Mouse (Mus musculus): ENCODE data around the gene Gm49394.
A peak's percentile ranks its signal among the peaks of the same experiment; 100 is the strongest.

Gm49394 gene

DNA sequence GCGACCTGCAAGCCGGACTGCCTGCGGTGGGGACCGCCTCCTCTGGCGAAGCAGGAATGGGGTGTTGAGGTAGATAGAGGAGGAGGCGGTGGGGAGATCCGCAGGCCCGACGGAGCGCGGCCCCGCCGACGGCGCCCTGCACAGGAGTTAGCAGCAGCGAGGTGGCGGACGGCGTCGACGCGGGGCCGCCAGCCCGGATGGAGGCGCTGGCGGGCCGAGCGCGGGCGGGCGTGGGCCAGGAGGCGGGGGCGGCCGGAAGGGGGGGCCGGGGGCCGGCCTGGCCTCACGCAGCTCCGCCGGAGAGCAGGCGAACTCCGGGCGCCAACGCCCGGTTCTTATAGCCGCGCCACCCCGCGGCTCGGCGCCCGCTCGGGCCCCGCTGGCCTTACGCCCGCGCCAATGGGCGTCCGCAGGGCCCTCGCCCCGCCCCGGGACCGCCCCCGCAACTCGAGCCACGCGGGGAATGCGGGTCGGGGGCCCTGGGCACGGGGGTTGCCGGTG lies 10.5 kb downstream of the Gm49394 start:
- DNase-seq (ENCODE audit: low read depth, low spot score), result peak; percentile 34

DNA sequence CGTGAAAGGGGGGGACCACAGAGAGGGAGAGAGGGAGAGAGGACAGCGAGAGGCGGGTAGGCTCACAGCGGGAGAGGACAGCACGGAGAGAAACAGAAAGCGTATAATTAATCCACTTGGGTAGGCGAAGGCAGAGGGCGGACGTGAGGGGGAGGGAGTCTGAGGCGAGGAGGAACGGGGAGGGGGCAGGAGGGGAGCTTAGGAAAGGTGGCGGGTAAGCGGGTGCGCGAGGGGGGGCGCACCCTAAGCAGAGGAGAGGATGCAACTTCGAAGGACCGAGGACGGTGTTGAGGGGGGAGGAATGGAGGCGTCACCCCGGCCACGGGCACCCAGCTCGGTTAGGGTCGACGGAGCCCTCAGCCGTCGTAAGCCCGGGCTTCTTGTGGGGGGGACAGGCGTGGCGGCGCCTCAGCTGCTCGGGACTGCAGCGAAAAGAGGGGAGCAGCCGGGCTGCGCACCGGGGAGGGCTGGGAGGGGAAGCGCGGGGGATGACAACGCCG lies 11.0 kb downstream of the Gm49394 start:
- DNase-seq (ENCODE audit: low read depth, low spot score), result peak; percentile 26

DNA sequence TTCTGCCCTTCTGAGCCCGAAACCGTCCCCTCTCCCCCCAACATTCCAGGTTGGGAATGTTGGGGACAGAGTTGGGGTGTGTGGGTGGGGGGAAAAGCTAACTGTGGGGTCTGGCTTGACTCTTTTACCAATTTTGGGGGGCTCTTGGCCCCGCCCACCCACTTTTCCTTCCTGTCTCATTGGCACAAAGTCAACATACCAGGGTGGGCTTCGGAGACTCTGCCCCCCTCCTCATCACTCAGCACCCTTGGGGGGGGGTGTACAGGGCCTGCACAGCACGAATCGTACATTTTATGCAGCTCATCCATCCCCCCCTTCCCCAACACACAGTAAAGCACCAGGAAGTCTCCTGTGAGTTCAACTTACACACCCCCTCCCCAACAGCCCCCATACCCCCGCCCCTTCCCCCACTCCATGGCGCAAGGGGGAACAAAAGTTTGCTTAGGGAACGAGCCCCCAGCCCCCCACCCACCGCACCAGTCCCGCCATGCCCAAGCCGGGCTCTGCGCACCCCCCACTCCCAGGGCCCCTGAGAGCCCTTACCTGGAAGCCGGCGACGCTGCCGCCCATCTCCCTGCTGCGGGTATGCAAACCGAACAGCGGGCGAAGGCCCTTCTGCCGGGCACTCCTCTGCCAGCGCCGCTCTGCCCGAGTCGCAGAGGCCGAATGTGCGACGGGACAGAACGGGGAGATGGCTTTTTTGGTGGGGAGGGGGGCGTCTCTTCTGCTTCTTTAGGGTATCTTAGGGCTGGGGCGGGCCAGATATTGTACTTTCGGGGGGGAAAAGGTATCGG lies 11.7 kb downstream of the Gm49394 start:
- DNase-seq (ENCODE audit: low read depth, low spot score), result peak; percentile 16

DNA sequence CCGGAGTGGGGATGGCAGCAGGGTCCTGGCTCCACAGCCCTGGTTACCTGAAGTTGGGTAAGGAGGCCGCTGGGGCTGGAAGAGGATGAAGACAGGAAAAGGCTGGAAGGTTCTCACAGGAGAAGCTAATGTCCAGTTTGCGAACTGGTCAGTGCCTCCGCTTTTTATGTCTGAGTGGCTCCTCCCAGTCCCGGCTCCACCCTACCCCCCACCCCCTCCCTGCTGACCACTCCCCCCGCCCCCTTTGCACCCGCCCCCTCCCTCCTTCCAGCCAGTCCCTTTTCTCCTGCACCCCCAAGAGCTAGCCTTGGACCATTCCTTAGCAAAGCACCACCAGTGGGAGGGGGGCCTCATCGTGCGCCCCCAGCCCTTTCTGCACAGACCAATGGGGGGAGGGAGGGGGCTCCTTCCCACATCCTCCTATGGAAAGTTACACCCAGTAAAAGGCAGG lies 12.4 kb downstream of the Gm49394 start:
- DNase-seq (ENCODE audit: low read depth, low spot score), result no peak

DNA sequence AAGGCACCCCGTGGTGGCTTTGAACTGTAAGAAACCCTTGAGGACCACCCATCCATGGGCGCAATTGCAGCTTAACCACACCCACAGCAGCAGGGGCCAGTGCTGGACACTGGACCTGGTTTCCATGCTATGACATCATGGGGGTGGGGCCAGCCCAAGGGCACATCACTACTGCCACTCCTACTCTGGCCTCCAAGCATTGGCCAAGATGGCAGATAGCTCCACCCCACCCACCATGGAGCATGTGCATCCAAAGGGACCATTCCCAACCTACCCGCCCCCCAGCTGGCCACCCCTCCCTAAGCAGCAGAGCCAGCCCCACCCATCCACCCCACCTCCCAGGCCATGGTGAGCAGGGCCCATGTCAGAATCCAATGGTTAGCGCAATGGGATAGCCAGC lies 13.7 kb downstream of the Gm49394 start:
- peak; percentile 47 for DNase-seq (ENCODE audit: low read depth, low spot score)

DNA sequence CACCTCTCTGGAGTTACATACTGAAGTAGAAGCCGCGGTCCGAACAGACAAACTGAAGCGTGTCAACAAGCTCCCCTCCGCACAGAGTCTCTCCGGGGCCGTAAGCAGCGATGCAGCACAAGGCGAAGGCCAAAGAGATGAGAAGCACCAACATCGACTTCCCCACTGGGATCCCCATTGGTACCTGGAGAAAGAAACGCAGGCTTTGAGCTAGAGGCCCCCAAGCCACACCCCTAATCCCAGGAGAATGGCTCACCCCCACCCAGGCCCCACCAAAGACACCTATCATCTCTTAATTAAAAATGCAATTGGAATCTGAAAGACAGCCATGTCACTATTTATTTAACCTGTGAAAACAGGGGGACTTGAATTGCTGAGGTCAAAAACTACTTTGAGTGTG lies 14.1 kb downstream of the Gm49394 start:
- DNase-seq (ENCODE audit: low read depth, low spot score), result peak; percentile 35

DNA sequence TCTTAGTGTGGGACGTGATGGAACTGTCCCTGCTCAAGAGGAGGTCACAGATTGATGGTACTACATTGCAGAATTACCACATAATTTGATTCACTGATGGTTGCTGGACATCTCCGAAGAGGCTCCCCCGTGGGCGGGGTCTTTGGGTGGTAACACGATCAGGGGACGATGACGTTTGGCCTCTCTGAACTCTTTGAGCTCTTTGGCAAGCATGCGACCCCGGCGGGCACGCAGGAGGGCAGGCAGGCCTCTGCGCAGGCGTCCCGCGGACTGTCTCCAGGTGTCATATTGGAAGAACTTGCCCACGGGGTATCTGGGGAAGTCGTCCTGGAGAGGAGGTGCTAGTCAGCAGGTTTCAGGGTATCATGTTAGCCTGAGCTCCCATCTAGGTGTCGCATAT lies 16.0 kb downstream of the Gm49394 start:
- peak; percentile 9 for DNase-seq (ENCODE audit: low read depth, low spot score)

DNA sequence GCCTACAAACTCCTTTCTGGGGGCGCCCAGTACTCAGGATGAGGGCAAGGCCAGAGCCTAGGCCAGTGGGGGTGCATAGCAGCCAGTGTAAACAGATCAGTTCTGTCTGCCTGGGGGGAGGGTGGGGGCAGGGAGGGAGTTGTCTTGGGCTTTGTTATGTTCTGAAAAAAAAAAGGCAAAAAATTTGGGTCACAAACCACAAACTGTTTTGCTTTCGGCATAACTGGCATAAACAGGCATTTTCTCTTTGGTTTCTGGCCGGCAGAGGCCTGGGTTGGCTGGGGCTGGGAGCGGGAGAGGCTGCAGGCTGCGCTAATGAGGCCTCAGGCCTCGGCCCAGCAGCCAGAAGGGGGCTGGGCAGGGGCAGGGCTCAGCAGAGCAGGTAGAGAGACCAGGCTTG lies 23.1 kb downstream of the Gm49394 start:
- no peak for DNase-seq (ENCODE audit: low read depth, low spot score)

DNA sequence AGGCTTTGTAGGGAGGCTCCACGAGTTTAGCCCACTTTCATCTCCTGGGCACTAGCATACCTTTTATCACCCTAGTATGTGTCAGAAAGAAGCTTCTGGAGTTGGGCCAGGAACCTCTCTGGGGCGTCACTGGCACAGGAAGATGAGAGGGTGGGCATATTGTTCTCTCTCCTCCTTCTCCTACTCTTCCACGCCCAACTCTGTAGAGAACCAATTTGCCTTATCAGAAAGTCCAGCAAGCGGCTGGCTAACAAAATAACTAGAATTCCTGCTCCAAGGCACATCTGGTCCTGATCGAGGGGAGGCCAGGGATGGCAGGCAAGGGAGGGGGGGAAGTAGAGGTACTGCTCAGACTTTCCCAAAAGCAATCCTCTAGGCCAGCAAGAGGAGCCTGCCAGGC lies 24.7 kb downstream of the Gm49394 start:
- no peak for DNase-seq (ENCODE audit: low read depth, low spot score)

DNA sequence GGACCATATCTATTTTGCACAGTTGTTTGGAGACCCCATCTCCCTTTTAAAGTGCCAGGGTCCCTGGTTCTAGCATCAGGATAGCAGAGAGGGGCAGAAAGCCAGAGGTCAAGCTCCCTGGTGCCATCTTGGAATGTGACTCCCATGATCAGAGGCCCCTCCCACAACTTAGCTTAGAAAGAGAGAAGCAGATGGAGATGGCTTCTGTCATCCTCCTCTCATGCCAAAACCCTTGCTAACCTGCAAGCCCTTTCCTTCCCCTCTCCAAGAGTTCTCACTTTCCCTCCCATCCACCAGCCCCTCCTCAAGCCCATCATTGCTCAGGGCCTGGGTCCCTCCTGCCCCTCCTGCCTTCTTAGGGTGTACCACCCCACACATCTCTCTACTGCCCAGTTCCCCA lies 33.6 kb downstream of the Gm49394 start:
- no peak for DNase-seq (ENCODE audit: low read depth, low spot score)

DNA sequence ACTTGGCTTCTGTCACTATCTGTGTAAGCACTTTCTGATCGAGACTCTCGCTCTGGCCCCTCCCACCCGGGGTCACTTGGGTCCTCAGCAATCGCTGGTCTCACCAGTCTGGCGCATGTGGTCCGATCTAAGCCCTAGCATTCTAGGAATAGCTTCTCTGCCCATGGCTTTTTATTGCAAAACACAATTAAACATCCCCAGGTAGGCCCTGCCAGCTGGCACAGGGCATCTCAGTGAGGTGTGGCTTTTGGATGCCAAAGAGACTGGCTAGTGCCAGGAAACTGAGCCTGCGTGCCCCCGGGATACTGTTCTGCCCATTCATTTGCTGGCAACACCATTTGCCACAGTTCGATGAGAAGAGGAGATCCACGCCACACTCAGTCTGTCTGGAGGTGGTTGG lies 39.1 kb downstream of the Gm49394 start:
- DNase-seq (ENCODE audit: low read depth, low spot score), result no peak

DNA sequence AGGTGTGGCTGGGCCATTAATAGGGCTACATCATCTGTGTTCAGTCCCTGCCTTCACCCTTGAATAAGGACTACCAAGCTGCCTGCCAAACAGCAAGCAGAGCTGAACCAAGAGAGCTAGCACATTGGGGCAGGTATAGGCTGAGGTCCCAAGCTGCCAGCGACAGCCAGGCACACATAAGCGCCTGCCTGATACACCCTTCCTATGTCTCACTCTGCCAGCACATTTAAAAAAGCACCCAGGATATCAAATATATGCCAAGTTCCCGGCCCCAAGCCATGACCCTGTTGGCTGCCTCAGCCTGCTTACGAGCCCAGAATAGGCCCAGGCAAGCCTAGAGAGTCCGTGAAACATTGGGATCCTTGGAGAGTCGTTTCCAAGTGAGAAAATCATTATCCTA lies 39.9 kb downstream of the Gm49394 start:
- no peak for DNase-seq (ENCODE audit: low read depth, low spot score)

DNA sequence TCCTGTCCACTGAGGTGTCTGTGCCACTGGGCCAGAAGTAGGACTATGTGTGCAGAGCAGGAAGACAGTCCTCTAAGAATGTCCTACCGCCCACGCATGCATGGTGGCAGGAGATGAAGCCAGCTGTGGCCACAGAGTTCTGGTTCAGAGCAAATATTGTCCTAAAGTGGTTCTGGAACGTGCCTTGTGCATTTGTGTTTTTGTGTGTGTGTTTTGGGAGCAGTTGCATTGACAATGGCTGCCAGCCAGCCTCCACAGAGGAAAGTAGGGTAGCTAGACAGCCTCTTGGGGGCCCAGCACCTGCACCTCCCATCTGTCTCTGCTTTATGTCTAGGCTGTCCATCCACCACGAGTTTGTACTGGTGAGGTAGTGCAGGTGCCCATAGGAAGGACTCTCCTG lies 47.6 kb downstream of the Gm49394 start:
- no peak for DNase-seq (ENCODE audit: low read depth, low spot score)

DNA sequence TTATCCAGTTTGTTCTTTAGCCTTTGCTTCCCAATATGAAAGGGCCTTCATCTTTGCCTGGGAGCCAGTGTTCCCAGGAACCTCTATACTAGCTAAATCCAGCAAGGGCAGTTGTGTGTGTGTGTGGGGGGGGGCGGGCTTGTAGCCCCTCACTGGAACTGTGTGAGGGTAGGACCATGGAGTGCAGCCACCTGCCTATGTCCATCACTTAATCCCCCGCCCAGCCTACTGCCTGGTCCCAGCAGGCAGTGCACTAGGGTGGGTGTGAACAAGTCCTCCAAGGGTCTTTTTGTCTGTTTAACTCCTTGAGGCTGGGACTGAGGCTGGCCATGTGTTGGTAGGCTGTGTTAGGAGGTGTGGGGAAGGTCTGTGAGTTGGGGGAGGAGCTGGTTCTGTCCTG lies 56.7 kb downstream of the Gm49394 start:
- DNase-seq (ENCODE audit: low read depth, low spot score), result no peak

DNA sequence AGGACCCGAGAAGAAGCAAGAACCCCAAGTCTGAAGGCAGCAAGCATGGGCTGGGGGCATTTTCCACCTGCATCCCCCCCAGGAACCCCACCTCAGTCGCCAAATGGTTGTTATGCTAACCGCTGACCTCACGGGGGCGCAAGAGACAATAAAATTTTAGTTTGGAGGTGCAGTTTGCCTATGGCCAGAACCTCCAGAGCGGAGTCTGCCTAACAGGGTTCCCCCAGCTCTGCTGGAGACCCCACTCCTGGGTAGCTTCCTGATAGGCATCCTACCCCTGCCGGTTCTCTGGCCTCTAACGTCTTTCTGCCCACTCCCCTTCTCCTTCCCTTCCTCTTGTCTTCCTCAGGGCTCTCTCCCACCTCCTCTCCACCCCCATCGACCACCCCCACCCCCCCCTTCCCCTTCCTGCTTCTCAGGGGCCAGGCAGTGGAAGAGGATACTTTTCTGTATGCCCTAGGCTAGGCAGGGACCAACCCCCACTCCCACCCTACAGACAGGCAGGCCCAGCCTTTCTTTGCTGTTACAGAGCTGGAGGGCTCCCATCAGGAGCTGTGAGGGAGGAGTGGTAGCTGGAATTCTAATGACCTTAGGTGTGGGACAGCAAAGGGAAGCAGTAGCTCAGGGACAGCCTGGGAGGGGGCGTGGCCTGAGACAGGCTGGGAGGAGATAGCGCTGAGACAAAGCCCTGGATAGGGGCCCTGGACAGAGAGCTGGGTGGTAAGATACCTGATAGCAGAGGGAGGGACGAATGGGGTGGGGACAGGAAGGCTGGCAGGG lies 58.9 kb downstream of the Gm49394 start:
- peak; percentile 96 for DNase-seq (ENCODE audit: low read depth, low spot score)

DNA sequence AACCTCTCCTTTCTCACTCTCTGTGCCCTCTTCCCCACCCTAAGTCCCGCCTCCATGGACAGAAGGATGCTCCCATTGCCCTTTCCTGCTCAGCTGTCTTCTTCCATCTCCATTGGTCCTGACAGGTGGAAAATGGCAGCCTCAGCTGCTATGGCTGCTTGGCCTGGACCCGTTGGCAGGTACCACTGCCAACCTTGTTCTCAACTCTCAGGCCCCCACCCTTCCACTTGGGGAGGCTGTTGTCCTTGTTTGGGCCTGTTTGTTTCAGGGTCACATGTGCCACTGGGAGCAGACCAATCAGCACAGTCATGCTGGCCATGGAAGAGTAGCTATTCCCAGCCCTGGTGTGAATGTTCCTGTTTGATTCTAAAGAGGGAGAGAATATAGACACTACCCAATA lies 68.8 kb downstream of the Gm49394 start:
- no peak for DNase-seq (ENCODE audit: low read depth, low spot score)
